Mouse (Mus musculus): ENCODE measurements around the gene Tmem150a.

DNA sequence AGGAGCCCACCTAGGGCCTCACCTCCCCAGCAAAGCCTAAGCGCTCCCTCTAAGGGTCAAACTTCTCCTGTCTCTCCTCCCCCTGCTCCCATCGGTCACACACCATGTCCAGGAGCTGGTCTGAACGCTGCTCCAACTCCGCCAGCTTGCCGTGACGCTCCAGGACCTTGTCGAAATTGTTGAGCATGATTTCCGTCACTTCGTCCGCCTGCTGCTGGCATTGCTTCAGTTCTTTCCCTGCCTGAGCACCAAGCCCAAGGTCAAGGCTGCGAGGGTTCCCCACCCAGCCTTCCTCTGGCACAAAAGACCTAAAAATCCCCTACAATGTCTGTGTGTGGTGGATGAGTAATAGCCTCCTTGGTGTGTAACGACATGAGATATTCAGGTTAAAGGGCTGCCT lies 14.8 kb downstream of the Tmem150a start:
- TF ChIP-seq CTCF (conservative IDR thresholded peaks at IDR 0.05; ENCODE audit: low read length) (no peak), POU5F1 (IDR thresholded peaks at IDR 0.05; ENCODE audit: borderline replicate concordance, low read length) (no peak), NANOG (IDR thresholded peaks at IDR 0.05; ENCODE audit: borderline replicate concordance, low read length) (no peak)

Data from E14TG2a.4 (cell line).